Mouse (Mus musculus) adipocyte (in vitro differentiated cells): ENCODE measurements at regions not wholly inside any gene's neighbourhood (a gene's known extent, or its start where the extent isn't known, plus 50 kb on each side); places are given as distances from the start of the nearest gene placed in this dataset.

ENCODE experiments used
- DNase-seq: peaks from one replicate; pipeline ENCODE4 v3.0.0-alpha.2; 2016; ENCODE audit warnings: low spot score

GRCm38 (mm10) chr14:31891500-31892185, 61.2 kb upstream of the Ankrd28 start:
- peak; percentile 32 for DNase-seq

DNA sequence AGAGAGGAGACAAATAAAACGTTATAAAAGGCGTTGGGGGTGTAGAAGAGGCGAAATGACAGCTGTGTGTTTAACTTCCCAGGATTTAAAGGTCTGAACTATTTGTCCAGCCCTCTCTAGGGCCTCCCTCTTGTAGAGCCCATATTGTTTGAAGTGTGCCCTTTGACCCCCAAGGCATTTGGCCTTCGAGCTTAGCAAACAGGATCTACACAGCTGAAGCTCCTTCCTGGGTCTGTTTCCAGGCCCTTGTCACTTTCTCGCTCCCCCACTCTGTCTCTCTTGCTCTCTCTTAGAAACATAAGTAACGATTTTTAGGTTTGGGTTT, 61.7 kb upstream of the Ankrd28 start:
- no peak for DNase-seq

DNA sequence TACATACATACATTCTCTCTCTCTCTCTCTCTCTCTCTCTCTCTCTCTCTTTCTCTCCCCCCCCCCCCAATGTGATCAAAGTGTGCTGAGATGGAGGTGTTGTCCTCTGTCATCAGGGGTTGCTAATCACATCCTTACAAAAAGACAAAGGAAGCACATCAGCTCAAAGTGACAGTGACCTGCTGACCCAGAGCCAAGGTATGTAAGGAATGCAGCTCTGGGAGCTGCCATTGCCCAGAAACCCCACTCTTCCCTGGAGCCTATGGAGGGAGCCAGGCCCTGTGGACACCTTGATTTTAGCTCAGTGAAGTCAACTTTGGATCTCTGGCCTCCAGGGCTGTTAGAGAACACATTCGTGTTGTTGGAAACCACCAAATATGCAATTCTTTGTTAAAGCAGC, 66.0 kb upstream of the Ankrd28 start:
- DNase-seq = no peak

DNA sequence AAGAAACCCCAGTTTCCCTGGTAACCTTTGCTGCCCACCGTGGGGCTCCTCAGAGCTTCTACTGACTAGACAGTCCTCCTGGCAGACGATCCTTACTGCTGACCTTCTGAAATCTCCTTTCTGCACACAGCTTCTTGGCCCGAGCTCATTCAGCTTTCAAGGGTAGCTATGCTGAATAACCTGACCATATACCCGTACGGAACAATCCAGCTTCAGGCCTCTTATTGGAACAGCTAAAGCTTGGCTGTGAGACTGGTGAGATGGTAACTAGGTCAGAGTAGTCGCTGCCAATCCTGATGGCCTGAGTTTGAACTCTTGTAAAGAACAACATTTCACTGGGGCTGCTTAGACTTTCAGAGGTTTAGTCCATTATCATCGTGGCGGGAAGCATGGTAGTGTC, 69.1 kb upstream of the Ankrd28 start:
- peak; percentile 47 for DNase-seq

DNA sequence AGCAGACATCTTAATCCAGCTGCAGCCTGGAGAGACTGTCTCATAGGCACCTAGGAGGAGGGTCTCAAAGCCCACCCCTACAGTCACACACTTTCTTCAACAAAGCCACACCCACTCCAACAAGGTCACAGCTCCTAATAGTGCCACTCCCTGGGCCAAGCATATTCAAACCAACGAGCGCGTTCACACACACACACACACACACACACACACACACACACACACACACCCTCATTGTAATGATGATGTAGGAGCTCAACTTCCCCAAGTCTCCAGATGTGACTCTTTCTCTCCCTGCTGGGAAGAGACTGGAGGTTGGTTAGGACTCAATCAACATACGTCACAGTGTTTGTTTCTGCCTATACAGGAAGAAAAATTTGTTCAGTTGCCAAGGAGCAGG, 69.5 kb upstream of the Ankrd28 start:
- no peak for DNase-seq

- no peak for DNase-seq
Observed at GRCm38 (mm10) chr14:31901901-31902300, 71.5 kb upstream of the Ankrd28 start.

DNA sequence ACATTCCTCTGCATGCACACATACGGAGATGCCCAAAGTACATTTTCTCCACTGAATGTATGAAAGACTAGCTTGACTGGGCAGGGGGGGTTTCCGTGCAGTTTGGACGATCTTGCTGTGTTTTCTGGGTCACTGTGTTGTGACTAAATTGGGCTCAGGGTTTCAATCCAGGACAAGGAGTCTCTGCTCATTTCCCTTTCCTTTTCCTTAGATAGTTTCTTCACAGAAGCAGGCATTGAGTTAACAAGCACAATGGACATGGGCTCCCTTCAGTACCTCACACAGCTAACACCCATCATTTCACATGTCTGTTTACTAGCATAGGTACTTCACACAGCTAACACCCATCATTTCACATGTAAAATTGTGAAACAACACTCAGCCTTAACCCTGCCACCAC, 73.2 kb upstream of the Ankrd28 start:
- DNase-seq = no peak

DNA sequence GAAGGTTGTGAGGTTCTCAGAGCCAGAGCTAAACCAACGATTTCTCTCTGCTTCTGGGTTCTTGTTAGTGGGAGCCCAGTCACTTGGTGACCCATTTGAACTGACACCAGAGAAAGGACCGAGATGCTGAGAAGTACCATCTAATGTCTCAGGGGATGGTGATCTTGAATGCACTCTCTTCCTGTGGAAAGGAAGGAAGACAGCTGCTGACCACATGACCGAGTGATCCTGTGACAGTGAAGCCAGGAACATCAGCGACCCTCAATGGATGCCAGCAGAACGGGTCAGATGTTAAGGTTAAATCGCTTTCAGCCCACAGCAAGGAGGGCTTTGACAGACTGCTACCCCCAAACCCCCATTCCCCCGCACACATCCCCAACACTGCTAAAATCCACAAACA, 78.1 kb upstream of the Ankrd28 start:
- DNase-seq = no peak

- no peak for DNase-seq
Observed at GRCm38 (mm10) chr14:31909291-31909690, 78.8 kb upstream of the Ankrd28 start.

DNA sequence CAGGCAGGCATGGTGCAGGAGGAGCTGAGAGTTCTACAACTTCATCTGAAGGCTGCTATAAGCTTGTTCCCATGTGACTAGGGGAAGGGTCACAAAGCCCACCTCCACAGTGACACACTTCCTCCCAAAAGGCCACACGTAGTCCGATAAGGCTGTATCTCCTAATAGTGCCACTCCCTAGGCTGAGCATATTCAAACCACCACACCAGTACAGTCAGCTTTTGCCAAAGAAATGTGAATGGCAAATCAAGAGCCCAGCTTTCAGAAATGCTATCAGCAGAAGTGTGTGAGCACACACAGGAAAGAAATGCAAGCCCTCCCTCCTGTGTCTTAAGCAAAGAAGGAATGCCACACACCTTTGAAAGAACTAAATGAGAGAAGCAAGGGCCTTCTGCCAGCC, 80.4 kb upstream of the Ankrd28 start:
- DNase-seq = no peak

GRCm38 (mm10) chr14:31918461-31918860, 88.0 kb upstream of the Ankrd28 start:
- no peak for DNase-seq

- no peak for DNase-seq
Observed at GRCm38 (mm10) chr14:31918921-31919320, 88.5 kb upstream of the Ankrd28 start.

- DNase-seq = no peak
Observed at GRCm38 (mm10) chr14:31929161-31929707, 98.8 kb upstream of the Ankrd28 start.

DNA sequence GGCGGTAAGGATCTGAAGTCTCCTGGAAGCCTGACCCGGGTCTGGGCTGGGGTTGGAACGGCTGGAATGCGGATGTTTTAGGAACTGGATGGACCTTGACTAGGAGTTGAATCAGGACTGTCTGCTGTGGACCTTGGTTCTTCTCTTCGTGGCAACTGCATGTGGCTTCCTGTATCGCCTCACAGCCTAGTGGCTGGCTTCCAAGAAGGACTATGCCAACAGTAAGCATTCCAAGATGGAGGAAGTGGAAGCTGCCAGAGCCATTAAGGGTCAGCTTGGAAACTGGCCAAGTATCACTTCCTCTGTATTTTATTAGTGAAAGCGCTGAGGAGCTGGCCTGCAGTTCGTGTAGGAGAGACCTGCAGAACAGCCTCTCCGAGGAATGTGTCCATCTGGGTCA, 98.4 kb upstream of the Galnt15 start:
- peak; percentile 77 for DNase-seq

DNA sequence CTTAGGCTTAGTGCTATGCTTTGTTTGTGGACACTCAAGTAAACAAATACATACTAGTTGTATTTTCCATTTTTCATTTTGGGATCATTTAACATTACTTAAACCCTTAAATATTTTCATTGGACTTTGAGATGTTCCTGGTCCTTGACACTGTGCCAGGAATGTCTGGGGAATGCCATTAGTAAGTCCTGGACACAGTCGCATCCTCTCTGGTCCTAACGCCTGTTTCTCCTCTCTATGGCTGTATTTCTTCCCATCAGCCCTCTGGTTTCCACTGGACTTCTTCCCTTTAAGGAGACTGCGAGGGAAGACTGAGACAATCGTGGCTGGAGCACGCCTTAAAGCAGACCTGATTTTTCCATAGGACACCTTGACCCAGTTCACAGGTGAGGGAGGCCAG, 96.8 kb upstream of the Galnt15 start:
- no peak for DNase-seq

- no peak for DNase-seq
Observed at GRCm38 (mm10) chr14:31933441-31933840, 95.3 kb upstream of the Galnt15 start.

DNA sequence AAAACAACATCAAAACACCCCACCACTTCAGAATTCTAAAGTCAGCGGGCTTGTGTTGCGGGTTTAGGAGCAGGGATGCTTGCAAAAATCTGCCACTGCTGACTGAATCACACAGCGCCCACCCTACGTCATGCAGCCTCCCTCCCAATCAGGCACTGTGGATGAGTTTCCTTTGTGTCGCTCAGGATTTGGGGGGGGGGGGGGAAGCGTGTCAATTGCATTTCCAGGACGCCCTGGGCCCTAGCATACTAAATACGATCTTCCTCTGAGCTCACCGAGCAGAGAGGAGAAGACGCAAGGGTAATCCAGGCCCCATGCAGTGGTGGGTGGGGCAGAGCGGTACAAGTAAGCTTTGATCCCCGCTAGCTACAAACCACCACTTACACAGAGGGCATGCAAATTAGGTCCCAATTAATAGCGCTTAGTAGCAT, 94.9 kb upstream of the Galnt15 start:
- DNase-seq = no peak

DNA sequence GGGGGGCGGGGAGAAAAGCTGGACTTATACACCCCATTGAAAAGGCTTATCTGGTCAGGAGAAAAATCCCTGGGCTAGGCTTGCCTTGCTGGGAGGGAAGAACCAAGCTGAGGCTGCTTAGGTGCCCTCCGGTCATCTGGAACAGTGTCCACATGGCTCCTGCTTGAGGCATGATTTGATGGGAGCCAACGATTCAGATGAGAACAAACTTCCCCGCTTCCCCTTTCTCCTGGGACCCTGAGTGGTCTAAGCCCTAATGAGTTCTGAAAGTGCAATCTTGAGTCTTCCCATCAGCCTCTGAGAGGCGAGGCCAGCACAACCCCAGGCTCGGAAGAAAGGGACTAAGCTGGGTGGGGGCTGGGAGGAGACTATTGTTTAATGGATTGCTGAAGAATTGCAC, 94.5 kb upstream of the Galnt15 start:
- no peak for DNase-seq

DNA sequence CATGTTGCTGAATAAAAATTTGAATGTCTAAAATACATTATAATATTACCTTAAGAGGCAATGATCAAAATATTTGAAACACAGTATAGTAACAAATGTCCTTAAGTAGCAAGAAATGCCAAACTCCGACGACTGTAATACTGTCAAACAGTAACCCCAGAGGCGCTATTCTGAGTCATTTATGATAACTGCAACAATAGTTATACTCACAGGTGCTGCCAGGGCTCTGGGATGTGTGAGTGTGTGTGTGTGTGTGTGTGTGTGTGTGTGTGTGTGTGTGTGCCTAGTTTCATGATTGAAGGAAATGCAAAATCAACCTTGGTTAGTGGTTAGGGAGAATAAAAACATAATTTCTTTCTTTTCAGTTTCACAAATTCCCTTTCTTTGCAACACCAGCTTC, 94.0 kb upstream of the Galnt15 start:
- DNase-seq = no peak

DNA sequence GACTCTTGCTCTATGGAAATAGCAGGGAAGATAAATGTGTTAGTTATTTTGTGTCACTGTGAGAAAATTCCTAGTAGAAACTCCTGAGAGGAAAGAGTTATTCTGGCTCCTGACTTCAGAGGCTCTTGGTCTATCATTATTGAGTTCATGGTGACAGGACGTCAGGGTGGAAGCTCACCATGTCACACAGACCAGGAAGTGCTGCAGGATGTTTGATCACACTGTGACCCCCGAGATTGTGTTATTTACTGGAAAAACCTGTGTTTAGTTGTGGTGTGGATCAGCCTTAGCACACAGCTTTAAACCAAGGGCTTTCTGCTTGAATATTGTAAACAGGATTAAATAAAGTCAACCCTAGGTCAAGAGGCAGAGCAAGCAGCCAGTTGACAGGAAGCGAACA, 93.4 kb upstream of the Galnt15 start:
- DNase-seq = no peak

DNA sequence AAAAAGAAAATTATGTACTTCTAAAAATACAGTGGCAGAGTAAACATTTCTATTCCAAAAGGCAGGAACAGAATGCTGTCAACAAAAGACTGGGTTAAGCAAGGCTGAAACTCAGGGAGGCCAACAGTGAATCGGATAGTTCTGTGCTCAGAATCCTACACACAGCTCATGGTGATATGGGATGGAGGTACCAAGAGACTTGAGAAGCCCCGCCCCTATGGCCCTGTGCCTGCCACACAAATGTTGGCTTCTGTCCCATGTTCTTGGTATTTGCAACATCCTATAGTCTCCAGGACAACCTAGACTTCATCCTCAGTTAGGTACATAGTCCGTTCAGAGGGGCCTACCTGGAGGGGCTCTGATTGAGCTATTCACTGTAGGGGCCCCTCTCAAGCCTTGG, 92.2 kb upstream of the Galnt15 start:
- DNase-seq = no peak

DNA sequence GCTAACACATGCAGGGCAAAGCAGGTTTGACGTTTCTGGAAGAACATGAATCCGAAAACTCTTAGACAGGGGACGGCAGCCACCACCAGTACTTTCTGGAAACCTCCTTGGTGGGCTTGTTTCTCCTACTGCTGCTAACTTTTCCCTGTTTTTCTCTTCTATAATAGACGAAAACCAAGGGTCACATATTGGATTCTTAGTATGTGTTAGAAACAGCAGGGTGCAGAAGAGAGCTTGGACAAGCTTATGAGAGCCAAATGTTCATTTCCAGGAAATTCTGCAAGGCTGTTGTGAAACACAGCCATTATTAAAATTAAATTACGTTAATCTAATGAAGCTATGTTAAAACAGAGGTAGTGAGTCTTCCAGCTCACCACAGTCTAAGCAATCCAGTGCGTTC, 87.9 kb upstream of the Galnt15 start:
- DNase-seq = no peak

- DNase-seq = peak; percentile 54
Observed at GRCm38 (mm10) chr14:31942266-31942960, 86.4 kb upstream of the Galnt15 start.

- no peak for DNase-seq
Observed at GRCm38 (mm10) chr14:31944682-31945081, 84.1 kb upstream of the Galnt15 start.
